Mouse (Mus musculus) lung, postnatal 0 days (tissue): Measurements from ENCODE around the gene Mylk2.

Source experiments
- CTCF ChIP-seq: IDR thresholded peaks from 2 replicates; pipeline ENCODE4 v1.5.1; 2016; ENCODE audit warnings: antibody characterized with exemption, mild to moderate bottlenecking
- EP300 ChIP-seq: IDR thresholded peaks from 2 replicates; pipeline ENCODE4 v1.6.1; 2016; ENCODE audit warnings: antibody characterized with exemption, mild to moderate bottlenecking, control low read depth

GRCm38 (mm10) chr2:152895834-152896233 lies 15.3 kb upstream of the Mylk2 start:
- no peak for TF ChIP-seq CTCF
- TF ChIP-seq EP300: no peak
